Mouse (Mus musculus): ENCODE measurements at regions not wholly inside any gene's neighbourhood (a gene's known extent, or its start where the extent isn't known, plus 50 kb on each side); places are given as distances from the start of the nearest gene placed in this dataset.

DNA sequence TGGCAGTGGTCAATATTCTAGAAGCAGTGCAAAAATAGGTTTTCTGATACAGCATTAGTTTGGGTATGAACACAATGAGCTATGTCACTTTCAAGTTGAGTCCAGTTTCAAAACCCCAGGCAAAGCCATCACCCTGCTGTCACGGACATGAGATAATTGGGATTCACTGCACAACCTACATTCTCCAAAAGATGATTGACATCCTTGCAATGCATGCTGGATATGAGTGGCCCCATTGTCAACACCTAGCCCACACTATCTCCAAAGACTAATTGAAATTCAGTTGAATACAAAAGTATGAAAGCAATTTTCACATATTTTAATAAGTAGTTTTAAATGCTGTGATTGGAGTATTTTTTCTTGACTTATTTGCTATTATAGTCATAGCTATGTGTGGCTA is 783.7 kb upstream of the Tbl1xr1 start:
- Histone ChIP-seq H3K4me1 (ENCODE audit: control insufficient read depth, low read depth, low read length) (no peaks in the 10 kb centered on the region), H3K27ac (ENCODE audit: low read length) (no peak overlapping the region), H3K9me3 (replicated peaks; ENCODE audit: control insufficient read depth, low read length) (no peaks in the 10 kb centered on the region), H3K9ac (ENCODE audit: low read depth, low read length) (no peak overlapping the region), H3K36me3 (ENCODE audit: control insufficient read depth, insufficient read depth) (no peaks in the 10 kb centered on the region), H3K4me2 (ENCODE audit: low read depth, low read length) (no peak overlapping the region), H3K4me3 (ENCODE audit: low read depth, low read length) (no peak overlapping the region), H3K27me3 (ENCODE audit: control insufficient read depth, insufficient read depth, low read depth, low read length) (no peaks in the 10 kb centered on the region)
- 55% methylated on average over 1 of the region's 1 CpGs for WGBS (ENCODE audit: insufficient replicate concordance)
- ATAC-seq (ENCODE audit: low read depth), result no peak

- no peaks in the 10 kb centered on the region for H3K4me1 ChIP-seq (ENCODE audit: control insufficient read depth, low read depth, low read length)
- no peaks in the 10 kb centered on the region for H3K27me3 ChIP-seq (ENCODE audit: control insufficient read depth, insufficient read depth, low read depth, low read length)
- H3K4me3 ChIP-seq (ENCODE audit: low read depth, low read length), result no peak overlapping the region
- no peak overlapping the region for H3K27ac ChIP-seq (ENCODE audit: low read length)
- no peaks in the 10 kb centered on the region for H3K36me3 ChIP-seq (ENCODE audit: control insufficient read depth, insufficient read depth)
- ATAC-seq (ENCODE audit: low read depth), result no peak
- no peak overlapping the region for H3K9ac ChIP-seq (ENCODE audit: low read depth, low read length)
- 57% methylated on average over 2 of the region's 2 CpGs for WGBS (ENCODE audit: insufficient replicate concordance)
- no peak overlapping the region for H3K4me2 ChIP-seq (ENCODE audit: low read depth, low read length)
- no peaks in the 10 kb centered on the region for H3K9me3 ChIP-seq (replicated peaks; ENCODE audit: control insufficient read depth, low read length)
These were observed 783.1 kb upstream of the Tbl1xr1 start for GRCm38 (mm10) chr3:21293308-21293707.

GRCm38 (mm10) chr3:21294776-21295175 is 781.7 kb upstream of the Tbl1xr1 start:
- Histone ChIP-seq H3K4me1 (ENCODE audit: control insufficient read depth, low read depth, low read length) (no peaks in the 10 kb centered on the region), H3K36me3 (ENCODE audit: control insufficient read depth, insufficient read depth) (no peaks in the 10 kb centered on the region), H3K4me3 (ENCODE audit: low read depth, low read length) (no peak overlapping the region), H3K27me3 (ENCODE audit: control insufficient read depth, insufficient read depth, low read depth, low read length) (no peaks in the 10 kb centered on the region), H3K9me3 (replicated peaks; ENCODE audit: control insufficient read depth, low read length) (no peaks in the 10 kb centered on the region), H3K9ac (ENCODE audit: low read depth, low read length) (no peak overlapping the region), H3K27ac (ENCODE audit: low read length) (no peak overlapping the region), H3K4me2 (ENCODE audit: low read depth, low read length) (no peak overlapping the region)
- 62% methylated on average over 3 of the region's 3 CpGs for WGBS (ENCODE audit: insufficient replicate concordance)
- ATAC-seq (ENCODE audit: low read depth), result no peak

GRCm38 (mm10) chr3:21296581-21297110 is 779.8 kb upstream of the Tbl1xr1 start:
- Histone ChIP-seq H3K27ac (ENCODE audit: low read length) (no peak overlapping the region), H3K4me1 (ENCODE audit: control insufficient read depth, low read depth, low read length) (no peaks in the 10 kb centered on the region), H3K9ac (ENCODE audit: low read depth, low read length) (no peak overlapping the region), H3K36me3 (ENCODE audit: control insufficient read depth, insufficient read depth) (no peaks in the 10 kb centered on the region), H3K9me3 (replicated peaks; ENCODE audit: control insufficient read depth, low read length) (no peaks in the 10 kb centered on the region), H3K4me2 (ENCODE audit: low read depth, low read length) (no peak overlapping the region), H3K27me3 (ENCODE audit: control insufficient read depth, insufficient read depth, low read depth, low read length) (no peaks in the 10 kb centered on the region), H3K4me3 (ENCODE audit: low read depth, low read length) (no peak overlapping the region)
- WGBS (ENCODE audit: insufficient replicate concordance), result 40% methylated on average over 1 of the region's 1 CpGs
- ATAC-seq (ENCODE audit: low read depth), result no peak

- no peak for ATAC-seq (ENCODE audit: low read depth)
- no peaks in the 10 kb centered on the region for H3K9me3 ChIP-seq (replicated peaks; ENCODE audit: control insufficient read depth, low read length)
- H3K4me1 ChIP-seq (ENCODE audit: control insufficient read depth, low read depth, low read length), result no peaks in the 10 kb centered on the region
- no peak overlapping the region for H3K27ac ChIP-seq (ENCODE audit: low read length)
- WGBS (ENCODE audit: insufficient replicate concordance), result 50% methylated on average over 4 of the region's 4 CpGs
- no peak overlapping the region for H3K4me2 ChIP-seq (ENCODE audit: low read depth, low read length)
- H3K4me3 ChIP-seq (ENCODE audit: low read depth, low read length), result no peak overlapping the region
- no peaks in the 10 kb centered on the region for H3K27me3 ChIP-seq (ENCODE audit: control insufficient read depth, insufficient read depth, low read depth, low read length)
- H3K36me3 ChIP-seq (ENCODE audit: control insufficient read depth, insufficient read depth), result no peaks in the 10 kb centered on the region
- H3K9ac ChIP-seq (ENCODE audit: low read depth, low read length), result no peak overlapping the region
These were observed 751.0 kb upstream of the Tbl1xr1 start for GRCm38 (mm10) chr3:21325329-21325896.

DNA sequence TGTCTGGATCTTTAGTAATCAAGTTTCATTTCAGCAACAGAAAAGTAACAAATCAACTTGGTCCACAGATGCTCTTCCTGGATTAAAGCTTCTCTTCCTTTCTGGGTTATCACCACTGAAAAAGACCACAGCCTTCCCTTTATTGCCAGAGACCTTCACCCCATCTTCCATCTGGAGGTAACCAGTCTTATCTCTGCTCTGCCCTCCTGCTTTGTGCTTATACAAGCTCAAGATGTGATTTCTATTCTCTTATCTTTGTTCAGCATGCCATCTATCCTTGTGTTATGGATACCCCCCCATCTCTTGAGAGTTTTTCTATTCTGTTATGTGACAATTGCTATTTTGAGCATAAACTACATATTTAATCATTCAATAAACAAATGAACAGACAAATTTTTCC is 734.5 kb upstream of the Tbl1xr1 start:
- ATAC-seq (ENCODE audit: low read depth), result no peak

DNA sequence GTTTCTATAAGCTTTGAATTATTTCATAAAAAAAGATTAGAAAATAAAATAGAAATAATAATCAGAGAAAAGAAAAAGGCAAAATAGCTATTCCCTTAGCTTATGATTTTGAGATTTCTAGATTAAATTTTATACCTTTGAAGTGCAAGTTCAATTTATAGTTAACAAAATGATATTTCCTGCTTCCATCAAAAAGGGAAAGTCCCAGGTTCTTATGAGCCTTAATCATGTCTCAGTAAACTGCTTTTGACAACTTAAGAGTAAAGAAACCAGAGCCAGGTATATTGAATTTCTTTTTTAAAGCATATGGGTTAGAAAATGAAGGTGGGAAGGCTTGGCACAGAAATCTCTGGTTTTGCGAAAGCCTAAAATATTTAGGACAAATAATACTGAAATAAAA is 733.4 kb upstream of the Tbl1xr1 start:
- no peak overlapping the region for H3K9ac ChIP-seq (ENCODE audit: low read depth, low read length)
- H3K4me2 ChIP-seq (ENCODE audit: low read depth, low read length), result no peak overlapping the region
- no peaks in the 10 kb centered on the region for H3K27me3 ChIP-seq (ENCODE audit: control insufficient read depth, insufficient read depth, low read depth, low read length)
- H3K27ac ChIP-seq (ENCODE audit: low read length), result no peak overlapping the region
- no peaks in the 10 kb centered on the region for H3K9me3 ChIP-seq (replicated peaks; ENCODE audit: control insufficient read depth, low read length)
- no peak overlapping the region for H3K4me3 ChIP-seq (ENCODE audit: low read depth, low read length)
- no peaks in the 10 kb centered on the region for H3K4me1 ChIP-seq (ENCODE audit: control insufficient read depth, low read depth, low read length)
- H3K36me3 ChIP-seq (ENCODE audit: control insufficient read depth, insufficient read depth), result no peaks in the 10 kb centered on the region
- no peak for ATAC-seq (ENCODE audit: low read depth)
- WGBS (ENCODE audit: insufficient replicate concordance), result 61% methylated on average over 1 of the region's 1 CpGs

More for the DNA sequence above, 734.5 kb upstream of the Tbl1xr1 start:
- no peak overlapping the region for H3K4me3 ChIP-seq (ENCODE audit: low read depth, low read length)
- no peaks in the 10 kb centered on the region for H3K36me3 ChIP-seq (ENCODE audit: control insufficient read depth, insufficient read depth)
- no peaks in the 10 kb centered on the region for H3K27me3 ChIP-seq (ENCODE audit: control insufficient read depth, insufficient read depth, low read depth, low read length)
- no peak overlapping the region for H3K4me2 ChIP-seq (ENCODE audit: low read depth, low read length)
- no peaks in the 10 kb centered on the region for H3K9me3 ChIP-seq (replicated peaks; ENCODE audit: control insufficient read depth, low read length)
- no peak overlapping the region for H3K9ac ChIP-seq (ENCODE audit: low read depth, low read length)
- H3K4me1 ChIP-seq (ENCODE audit: control insufficient read depth, low read depth, low read length), result no peaks in the 10 kb centered on the region
- H3K27ac ChIP-seq (ENCODE audit: low read length), result no peak overlapping the region

DNA sequence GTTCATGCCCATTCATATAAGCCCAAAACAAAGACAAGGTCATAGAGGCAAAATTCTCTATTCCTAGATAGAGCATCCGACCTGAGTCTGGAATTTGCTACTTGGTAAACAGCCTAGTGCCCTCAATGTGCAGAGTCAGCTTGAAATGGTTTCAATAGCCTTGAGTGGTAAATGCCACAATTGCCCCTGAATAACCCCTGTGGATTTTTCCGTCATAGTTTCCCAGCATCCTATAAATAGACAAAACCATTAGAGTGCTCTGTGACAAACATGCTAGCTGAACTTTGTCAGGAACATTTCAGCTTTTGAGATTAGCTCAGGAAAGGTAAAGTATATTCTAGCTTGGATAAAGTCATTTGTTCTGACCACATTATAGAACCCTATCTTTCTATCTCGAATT is 727.0 kb upstream of the Tbl1xr1 start:
- no peak overlapping the region for H3K4me3 ChIP-seq (ENCODE audit: low read depth, low read length)
- H3K27ac ChIP-seq (ENCODE audit: low read length), result no peak overlapping the region
- H3K9ac ChIP-seq (ENCODE audit: low read depth, low read length), result no peak overlapping the region
- 55% methylated on average over 3 of the region's 3 CpGs for WGBS (ENCODE audit: insufficient replicate concordance)
- no peak overlapping the region for H3K4me2 ChIP-seq (ENCODE audit: low read depth, low read length)
- no peaks in the 10 kb centered on the region for H3K36me3 ChIP-seq (ENCODE audit: control insufficient read depth, insufficient read depth)
- H3K9me3 ChIP-seq (replicated peaks; ENCODE audit: control insufficient read depth, low read length), result no peaks in the 10 kb centered on the region
- ATAC-seq (ENCODE audit: low read depth), result no peak
- H3K4me1 ChIP-seq (ENCODE audit: control insufficient read depth, low read depth, low read length), result no peaks in the 10 kb centered on the region
- H3K27me3 ChIP-seq (ENCODE audit: control insufficient read depth, insufficient read depth, low read depth, low read length), result no peaks in the 10 kb centered on the region

GRCm38 (mm10) chr3:21356150-21356549 is 720.3 kb upstream of the Tbl1xr1 start:
- H3K9me3 ChIP-seq (replicated peaks; ENCODE audit: control insufficient read depth, low read length), result no peaks in the 10 kb centered on the region
- no peak for ATAC-seq (ENCODE audit: low read depth)
- no peak overlapping the region for H3K27ac ChIP-seq (ENCODE audit: low read length)
- no peak overlapping the region for H3K9ac ChIP-seq (ENCODE audit: low read depth, low read length)
- no peaks in the 10 kb centered on the region for H3K36me3 ChIP-seq (ENCODE audit: control insufficient read depth, insufficient read depth)
- no peaks in the 10 kb centered on the region for H3K4me1 ChIP-seq (ENCODE audit: control insufficient read depth, low read depth, low read length)
- H3K27me3 ChIP-seq (ENCODE audit: control insufficient read depth, insufficient read depth, low read depth, low read length), result no peaks in the 10 kb centered on the region
- no peak overlapping the region for H3K4me3 ChIP-seq (ENCODE audit: low read depth, low read length)
- WGBS (ENCODE audit: insufficient replicate concordance), result 53% methylated on average over 3 of the region's 3 CpGs
- no peak overlapping the region for H3K4me2 ChIP-seq (ENCODE audit: low read depth, low read length)

All from liver, embryonic 16.5 days (tissue).